In the genomic region with DNA sequence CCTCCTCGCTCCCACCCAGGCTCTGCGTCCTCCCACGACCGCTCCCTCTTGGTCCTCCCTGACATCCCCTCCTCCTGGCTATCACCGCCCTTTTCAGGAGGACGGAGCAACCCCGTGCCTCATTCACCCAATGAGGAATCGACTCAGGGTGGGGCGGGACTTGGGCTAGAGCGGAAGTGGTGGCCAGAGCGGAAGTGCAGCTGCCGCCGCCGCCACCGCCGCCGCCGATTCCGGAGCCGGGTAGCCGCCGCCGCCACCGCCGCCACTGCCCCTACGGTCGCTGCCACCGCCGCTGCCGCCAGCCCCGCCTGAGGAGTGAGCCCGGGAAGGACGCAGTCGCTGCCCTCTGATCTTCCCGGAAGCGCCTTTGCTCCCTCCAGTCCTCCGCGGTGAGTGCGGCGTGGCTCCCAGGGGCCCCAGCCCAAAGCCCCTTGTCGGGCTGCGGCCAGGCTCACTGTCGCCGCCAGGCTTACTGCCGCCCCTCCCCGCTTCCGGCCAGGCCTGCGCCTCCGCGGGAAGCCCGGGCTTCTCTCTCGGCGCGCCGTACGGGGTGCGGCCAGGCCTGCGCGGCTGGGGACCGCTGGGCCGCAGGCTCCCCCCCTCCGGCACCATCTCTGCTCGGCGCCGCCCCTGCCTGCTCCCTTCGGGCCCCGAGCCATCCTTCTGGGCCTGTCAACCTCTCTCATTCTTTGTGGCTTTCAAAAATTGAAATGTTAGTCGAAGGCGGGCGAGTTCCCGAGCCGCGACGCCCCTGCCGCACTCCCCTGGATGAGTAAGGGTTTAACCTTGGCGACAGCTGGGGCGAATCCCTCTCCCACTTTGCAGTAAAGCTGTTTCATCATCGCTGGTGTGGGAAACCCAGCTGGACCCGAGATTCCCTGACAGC, we compare ENCODE assay signal across 8 mouse cellular contexts. TPM values are rescaled to one million over a fixed set of nuclear protein-coding genes. Genes with fewer than 3 reads are reported as not detected.
DNase-seq lines count a peak whose midpoint lies in the region; ATAC-seq and TF ChIP-seq lines count a peak whose summit lies in the region.

No protein-coding gene starts in this region.

- intact Hi-C loops in heart, postnatal 10 days (cut with DNase I): loop anchor here (5.0 kb wide), 1 partner anchor 57 kb away; no protein-coding TSS in a partner anchor

- peaks cover 16% of the 10 kb centered on the region for H3K27me3 ChIP-seq in G1E (ENCODE audit: insufficient read depth, low read length)
- no peaks in the 10 kb centered on the region for H3K27me3 ChIP-seq in forebrain, embryonic 12.5 days
- H3K27me3 ChIP-seq in neural tube, embryonic 15.5 days (replicated peaks): no peaks in the 10 kb centered on the region

- peak; percentile 95 for DNase-seq in G1E (ENCODE audit: low spot score)
- peak; percentile 91 for DNase-seq in c-Kit-positive CD71-positive TER-119-negative erythroid progenitor cells, embryonic 14.5 days (ENCODE audit: low read depth)
- peak; percentile 96 to 97 for DNase-seq in heart, postnatal 10 days
- peak; percentile 94 for DNase-seq in layer of hippocampus, adult 11-12 months (ENCODE audit: low spot score)
- DNase-seq in lung, adult 2 months: peak; percentile 92
- DNase-seq in testis, postnatal 10 days (ENCODE audit: low spot score): peak; percentile 93

- peak; percentile 3; the same call in 1 of the 2 replicates for TF ChIP-seq POLR2A in lung, adult 2 months (IDR thresholded peaks at IDR 0.05; ENCODE audit: borderline replicate concordance, extremely low read depth, low read depth, low read length)

- TF ChIP-seq CTCF in G1E (IDR thresholded peaks at IDR 0.05; ENCODE audit: low read depth, low read length): no peak
- no peak for TF ChIP-seq CTCF in lung, adult 2 months (IDR thresholded peaks at IDR 0.05; ENCODE audit: insufficient read depth, low read length)

- ATAC-seq in G1E (ENCODE audit: extremely low read depth, insufficient number of reproducible peaks, low FRiP score, poor library complexity, severe bottlenecking): peak; percentile 100
- ATAC-seq in forebrain, embryonic 12.5 days (ENCODE audit: low FRiP score): peak; percentile 100
- ATAC-seq in neural tube, embryonic 15.5 days (ENCODE audit: low FRiP score): peak; percentile 100

- H3K9me3 ChIP-seq in G1E (replicated peaks): no peaks in the 10 kb centered on the region
- H3K9me3 ChIP-seq in forebrain, embryonic 12.5 days: no peaks in the 10 kb centered on the region
- H3K9me3 ChIP-seq in neural tube, embryonic 15.5 days (replicated peaks): no peaks in the 10 kb centered on the region

- WGBS in forebrain, embryonic 12.5 days: under 1% methylated on average over 79 of the region's 79 CpGs
- WGBS in lung, adult 2 months: under 1% methylated on average over 58 of the region's 79 CpGs
- under 1% methylated on average over 53 of the region's 79 CpGs for WGBS in neural tube, embryonic 15.5 days

- H3K27ac ChIP-seq in forebrain, embryonic 12.5 days: peak overlapping the region; percentile 92
- H3K27ac ChIP-seq in neural tube, embryonic 15.5 days (replicated peaks): peak overlapping the region; percentile 96

- H3K4me2 ChIP-seq in forebrain, embryonic 12.5 days: peak overlapping the region; percentile 85
- peak overlapping the region; percentile 68 for H3K4me2 ChIP-seq in neural tube, embryonic 15.5 days

- H3K9ac ChIP-seq in forebrain, embryonic 12.5 days: peak overlapping the region; percentile 91
- peak overlapping the region; percentile 96 for H3K9ac ChIP-seq in neural tube, embryonic 15.5 days (replicated peaks)

- H3K4me1 ChIP-seq in G1E (ENCODE audit: insufficient read depth, low read depth, low read length): peaks cover 38% of the 10 kb centered on the region
- H3K4me1 ChIP-seq in forebrain, embryonic 12.5 days: peaks cover 27% of the 10 kb centered on the region
- H3K4me1 ChIP-seq in lung, adult 2 months (ENCODE audit: control insufficient read depth, insufficient read depth, low read length): peaks cover 20% of the 10 kb centered on the region
- peaks cover 34% of the 10 kb centered on the region for H3K4me1 ChIP-seq in neural tube, embryonic 15.5 days

- peak overlapping the region; percentile 86 for H3K4me3 ChIP-seq in G1E (ENCODE audit: low read depth, low read length)
- peak overlapping the region; percentile 99 for H3K4me3 ChIP-seq in forebrain, embryonic 12.5 days (replicated peaks)
- peak overlapping the region; percentile 98 for H3K4me3 ChIP-seq in lung, adult 2 months (replicated peaks; ENCODE audit: extremely low read depth, low read depth, low read length)
- peak overlapping the region; percentile 97 for H3K4me3 ChIP-seq in neural tube, embryonic 15.5 days (replicated peaks)

- peaks cover 34% of the 10 kb centered on the region for H3K36me3 ChIP-seq in G1E (replicated peaks)
- H3K36me3 ChIP-seq in forebrain, embryonic 12.5 days (replicated peaks): no peaks in the 10 kb centered on the region; the same call in 1 of the 2 replicates
- peaks cover 5% of the 10 kb centered on the region; the same call in 1 of the 2 replicates for H3K36me3 ChIP-seq in neural tube, embryonic 15.5 days

RNA-seq across cellular contexts. Expression of a gene that starts 0.5 kb away (rescaled TPM):
- total RNA-seq in G1E (2014; fragmentation: Nextera tagmentation) (129 and 130 TPM in 2 replicates), G1E (2017) (52.6 and 56.1 TPM in 2 replicates)
- 64.3 and 79.9 TPM in 2 replicates for polyA plus RNA-seq in G1E (2012)
- polyA plus RNA-seq in forebrain, embryonic 12.5 days (2016; fragmentation: Nextera tagmentation; extraction: Ambion mirVana): 339 and 340 TPM in 2 replicates
- 100 to 1,000 TPM; 138 to 139 TPM for total RNA-seq in heart, postnatal 10 days (2021)
- 39.4 and 52.8 TPM in 2 replicates for polyA plus RNA-seq in lung, adult 2 months (2012; rRNA removed)
- 487 and 519 TPM in 2 replicates for polyA plus RNA-seq in neural tube, embryonic 15.5 days (2015; fragmentation: Nextera tagmentation; extraction: Ambion mirVana)

RNA-seq across cellular contexts. Expression of a gene that starts 30.0 kb away (rescaled TPM):
- not detected in 2 replicates for total RNA-seq in G1E (2014; fragmentation: Nextera tagmentation)
- total RNA-seq in G1E (2017): 0.44 TPM in 1 of 2 replicates, not detected in the other
- 0.07 TPM in 1 of 2 replicates, not detected in the other for polyA plus RNA-seq in G1E (2012)
- polyA plus RNA-seq in forebrain, embryonic 12.5 days (2016; fragmentation: Nextera tagmentation; extraction: Ambion mirVana): 1.2 and 1.8 TPM in 2 replicates
- under 1 TPM; 0.77 to 0.91 TPM for total RNA-seq in heart, postnatal 10 days (2021)
- 0.40 and 0.50 TPM in 2 replicates for polyA plus RNA-seq in lung, adult 2 months (2012; rRNA removed)
- polyA plus RNA-seq in neural tube, embryonic 15.5 days (2015; fragmentation: Nextera tagmentation; extraction: Ambion mirVana): 1.1 and 1.7 TPM in 2 replicates

Comparison
In these comparisons a context has a peak if more than half of its experiments do, and no peak if none do; other contexts are left out.
1. Peak in every context shown above with its lines: DNase-seq, ATAC-seq, H3K4me3 ChIP-seq and H3K27ac ChIP-seq.